Mouse (Mus musculus): ENCODE results near the gene Olfr370.

DNA sequence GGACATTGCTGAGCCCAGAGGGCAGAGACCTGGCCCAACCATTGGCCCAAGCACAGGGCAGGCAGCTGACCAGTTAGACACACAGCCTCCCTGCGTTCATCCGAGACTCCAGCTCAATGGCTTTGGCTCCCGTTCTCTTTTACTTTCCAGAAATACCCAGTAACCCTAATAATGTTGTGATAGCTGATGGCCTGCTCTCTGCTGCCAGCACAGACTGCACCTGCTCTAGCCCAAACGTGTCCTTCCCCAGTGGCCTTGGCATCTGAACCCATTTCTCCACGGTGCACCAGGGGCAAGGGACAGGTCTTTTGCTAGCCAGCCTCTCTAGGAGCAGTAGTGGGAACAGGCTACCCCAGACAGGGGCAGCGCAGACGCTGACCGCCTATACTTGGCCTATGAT is 45.2 kb downstream of the Olfr370 start:
- TF ChIP-seq POLR2A (IDR thresholded peaks at IDR 0.05; ENCODE audit: low read depth, low read length) (no peak), CTCF (conservative IDR thresholded peaks at IDR 0.05; ENCODE audit: insufficient read depth, insufficient read length, low read depth, low read length) (no peak)

Data from kidney, adult 2 months (tissue).